Mouse (Mus musculus): ENCODE results near the gene Snx4. TPM values are rescaled to one million over a fixed set of nuclear protein-coding genes. Genes with fewer than 3 reads are reported as not detected.

Snx4 gene
- 70.8 TPM for polyA plus RNA-seq (2017; shearing (Covaris generic))

GRCm38 (mm10) chr16:33251194-33252051 is at the start of gene Snx4:
TSS of gene Snx4 (plus strand) at chr16:33251442.

Other genes starting within 250 kb of the Snx4 start
- gene Iqcg, start 195.2 kb upstream of the Snx4 start, polyA plus RNA-seq (2017; shearing (Covaris generic)): 1.9 TPM
- 613 TPM for gene Rpl35a, start 195.0 kb upstream of the Snx4 start, polyA plus RNA-seq (2017; shearing (Covaris generic))
- 1.5 TPM for gene Lmln, start 188.9 kb upstream of the Snx4 start, polyA plus RNA-seq (2017; shearing (Covaris generic))
- gene Osbpl11, start 66.4 kb upstream of the Snx4 start, polyA plus RNA-seq (2017; shearing (Covaris generic)): 23.4 TPM
- gene Zfp148, start 129.4 kb downstream of the Snx4 start, polyA plus RNA-seq (2017; shearing (Covaris generic)): 72.9 TPM

Measured in effector memory CD4-positive, alpha-beta T cell, adult 7 months (primary cell).